Mouse (Mus musculus) forebrain, embryonic 16.5 days (tissue): ENCODE data around the gene Fam57a. TPM values are rescaled to one million over a fixed set of nuclear protein-coding genes. Genes with fewer than 3 reads are reported as not detected.

Experiments used
- polyA plus RNA-seq: library from polyadenylated mRNA; unstranded; fragments of >200 nt; fragmentation: Nextera tagmentation; extraction: Ambion mirVana; gene quantifications from 2 replicates; pipeline ENCODE4 v1.2.1, GENCODE M21; 2015

The Fam57a gene
- polyA plus RNA-seq, 1 experiment from 2014 or later: 22.3 TPM

Other genes with a start within 250 kb of the Fam57a start
- gene Rph3al, start 241.2 kb upstream of the Fam57a start, polyA plus RNA-seq: 1.1 and 2.0 TPM in 2 replicates
- 2.7 and 4.1 TPM in 2 replicates for gene 1700016K19Rik, start 179.8 kb upstream of the Fam57a start, polyA plus RNA-seq
- 7.4 and 7.5 TPM in 2 replicates for gene Rflnb, start 151.9 kb upstream of the Fam57a start, polyA plus RNA-seq
- 67.7 and 70.6 TPM in 2 replicates for gene Vps53, start within 50 bp of the Fam57a start, polyA plus RNA-seq
- gene Dbil5, start 37.9 kb downstream of the Fam57a start, polyA plus RNA-seq: 0.77 TPM in 1 of 2 replicates, not detected in the other
- gene Gemin4, start 38.0 kb downstream of the Fam57a start, polyA plus RNA-seq: 17.7 and 20.5 TPM in 2 replicates
- 21.8 and 24.6 TPM in 2 replicates for gene Mrm3, start 64.0 kb downstream of the Fam57a start, polyA plus RNA-seq
- 127 and 129 TPM in 2 replicates for gene Glod4, start 64.1 kb downstream of the Fam57a start, polyA plus RNA-seq
- 14.5 and 15.6 TPM in 2 replicates for gene Nxn, start 219.5 kb downstream of the Fam57a start, polyA plus RNA-seq
- 94.0 and 101 TPM in 2 replicates for gene Timm22, start 227.3 kb downstream of the Fam57a start, polyA plus RNA-seq